Comparison of ENCODE assay signal across 12 mouse cellular contexts in genomic region chr5:66090037-66090436, GRCm38 (mm10).
A peak's percentile ranks its signal among the peaks of the same experiment; 100 is the strongest.
DNase-seq lines count a peak whose midpoint lies in the region; ATAC-seq and TF ChIP-seq lines count a peak whose summit lies in the region.
"Had no signal": no experiment of that assay in that cellular context is flagged by ENCODE, and none has a peak within 500 bp of the region (broad histone marks: within the 10 kb centered on the region; RNA-seq: fewer than 3 reads in every experiment).

No protein-coding gene starts in this region.

- WGBS in liver, embryonic 15.5 days (ENCODE audit: insufficient replicate concordance), result 22% methylated on average over 9 of the region's 9 CpGs
- WGBS in hindbrain, embryonic 11.5 days, result 72% methylated on average over 9 of the region's 9 CpGs

- in situ Hi-C loops in ES-E14 (cut with MboI; ENCODE audit: low sequenced_read_pairs in 2 of 2, unreplicated experiment in 2 of 2), result no loop called here

- H3K27me3 ChIP-seq in liver, embryonic 15.5 days, result no peaks in the 10 kb centered on the region
- H3K27me3 ChIP-seq in hindbrain, embryonic 11.5 days (ENCODE audit: control insufficient read depth, insufficient read depth, low read length), result no peaks in the 10 kb centered on the region
- H3K27me3 ChIP-seq: neural tube, embryonic 15.5 days had no signal

- H3K27ac ChIP-seq in ES-E14 (ENCODE audit: insufficient read depth, low read depth, low read length, poor library complexity, severe bottlenecking), result no peak overlapping the region
- no peak overlapping the region for H3K27ac ChIP-seq in liver, embryonic 15.5 days (replicated peaks)
- H3K27ac ChIP-seq in hindbrain, embryonic 11.5 days (ENCODE audit: low read depth, low read length), result no peak overlapping the region
- H3K27ac ChIP-seq: liver, embryonic 14.5 days; neural tube, embryonic 15.5 days had no signal

- peaks cover 4% of the 10 kb centered on the region in 2 experiments; a peak in 2 of 4 replicates for H3K4me1 ChIP-seq in ES-E14 (ENCODE audit: control insufficient read depth in 2 of 2, insufficient read depth in 2 of 2, low read length in 2 of 2, poor library complexity in 1 of 2)
- peaks cover 32% of the 10 kb centered on the region for H3K4me1 ChIP-seq in liver, embryonic 15.5 days (replicated peaks)
- no peaks in the 10 kb centered on the region for H3K4me1 ChIP-seq in hindbrain, embryonic 11.5 days (replicated peaks; ENCODE audit: control insufficient read depth, insufficient read depth, low read length)
- H3K4me1 ChIP-seq: neural tube, embryonic 15.5 days had no signal

- ATAC-seq in liver, embryonic 15.5 days (ENCODE audit: insufficient read depth), result peak; percentile 44; the same call in 1 of the 2 replicates
- ATAC-seq in hindbrain, embryonic 11.5 days (ENCODE audit: low FRiP score), result no peak

- no peak overlapping the region for H3K4me3 ChIP-seq in ES-E14 (ENCODE audit: insufficient read depth in 1 of 2, low read depth in 1 of 2, low read length in 2 of 2, poor library complexity in 1 of 2, severe bottlenecking in 1 of 2)
- H3K4me3 ChIP-seq in liver, embryonic 15.5 days (replicated peaks), result no peak overlapping the region
- no peak overlapping the region for H3K4me3 ChIP-seq in hindbrain, embryonic 11.5 days (ENCODE audit: low read depth, low read length)
- H3K4me3 ChIP-seq: neural tube, embryonic 15.5 days had no signal

- no peak overlapping the region for H3K4me2 ChIP-seq in liver, embryonic 15.5 days
- no peak overlapping the region for H3K4me2 ChIP-seq in hindbrain, embryonic 11.5 days (replicated peaks; ENCODE audit: low read depth, low read length)
- H3K4me2 ChIP-seq: neural tube, embryonic 15.5 days had no signal

- no peak overlapping the region for H3K9ac ChIP-seq in ES-E14 (ENCODE audit: insufficient read depth, low read depth, low read length, poor library complexity, severe bottlenecking)
- H3K9ac ChIP-seq in liver, embryonic 15.5 days, result no peak overlapping the region
- no peak overlapping the region for H3K9ac ChIP-seq in hindbrain, embryonic 11.5 days (ENCODE audit: low read depth, low read length)
- H3K9ac ChIP-seq: liver, embryonic 14.5 days; neural tube, embryonic 15.5 days had no signal

- H3K36me3 ChIP-seq in ES-E14 (ENCODE audit: control insufficient read depth, insufficient read depth, low read length, poor library complexity, severe bottlenecking), result no peaks in the 10 kb centered on the region
- no peaks in the 10 kb centered on the region for H3K36me3 ChIP-seq in liver, embryonic 15.5 days (replicated peaks)
- no peaks in the 10 kb centered on the region for H3K36me3 ChIP-seq in hindbrain, embryonic 11.5 days (ENCODE audit: control insufficient read depth, insufficient read depth, low read length)
- H3K36me3 ChIP-seq: neural tube, embryonic 15.5 days had no signal

- H3K9me3 ChIP-seq in ES-E14 (ENCODE audit: control insufficient read depth, insufficient read depth, low read depth, low read length), result no peaks in the 10 kb centered on the region
- no peaks in the 10 kb centered on the region for H3K9me3 ChIP-seq in liver, embryonic 15.5 days (replicated peaks)
- no peaks in the 10 kb centered on the region for H3K9me3 ChIP-seq in hindbrain, embryonic 11.5 days (ENCODE audit: control insufficient read depth, low read length)
- H3K9me3 ChIP-seq: neural tube, embryonic 15.5 days had no signal

- peak; percentile 32 for DNase-seq in kidney, postnatal 14 days
- DNase-seq in kidney, adult 18-20 months, result no peak
- DNase-seq in ES-E14 (ENCODE audit: low read depth, low spot score), result no peak
- DNase-seq in adrenal gland, postnatal 14 days, result peak; percentile 82
- DNase-seq in right cerebral cortex, adult 18-20 months, result no peak
- DNase-seq in cerebellum, adult 11-12 months, result no peak
- no peak for DNase-seq in hindbrain, embryonic 11.5 days (ENCODE audit: low spot score)
- DNase-seq: cerebellum, postnatal 10 days; thymus, adult 2 months had no signal

TF ChIP-seq in ES-E14, 5 proteins besides CTCF, POLR2A, EP300 and RAD21:
- TF ChIP-seq ZNF384 (IDR thresholded peaks at IDR 0.05; ENCODE audit: low read depth, low read length), result no peak
- peak; percentile 45; the same call in 1 of the 2 replicates for TF ChIP-seq MAFK (IDR thresholded peaks at IDR 0.05; ENCODE audit: insufficient read depth, low read depth, low read length)
- TF ChIP-seq HCFC1 (IDR thresholded peaks at IDR 0.05; ENCODE audit: borderline replicate concordance, insufficient read depth, low read length), result no peak
- no peak for TF ChIP-seq CHD2 (IDR thresholded peaks at IDR 0.05; ENCODE audit: low read depth, low read length)
- no peak for TF ChIP-seq ZC3H11A (IDR thresholded peaks at IDR 0.05; ENCODE audit: borderline replicate concordance, low read depth, low read length)
TF ChIP-seq in ES-E14: peak in this region for 1.

Comparison
In these comparisons a context has a peak if more than half of its experiments do, and no peak if none do; other contexts are left out.
1. DNase-seq: peak in kidney, postnatal 14 days (single experiment) and adrenal gland, postnatal 14 days (single experiment); none in kidney, adult 18-20 months (single experiment), ES-E14 (single experiment), right cerebral cortex, adult 18-20 months (single experiment), cerebellum, adult 11-12 months (single experiment) and hindbrain, embryonic 11.5 days (single experiment).